Mouse (Mus musculus): ENCODE measurements around the gene Gstt4.

- TF ChIP-seq CTCF (IDR thresholded peaks at IDR 0.05; ENCODE audit: low read depth, low read length) (no peak), GATA1 (IDR thresholded peaks at IDR 0.05; ENCODE audit: borderline replicate concordance, low read length) (no peak), TAL1 (conservative IDR thresholded peaks at IDR 0.05; ENCODE audit: low read depth, low read length) (no peak), GATA2 (IDR thresholded peaks at IDR 0.05; ENCODE audit: borderline replicate concordance, low read depth, low read length) (no peak)
Observed at GRCm38 (mm10) chr10:75776562-75776961, 45.8 kb downstream of the Gstt4 start.
